Mouse (Mus musculus) G1E (cell line): ENCODE results near the gene Scg5. TPM values are rescaled to one million over a fixed set of nuclear protein-coding genes. Genes with fewer than 3 reads are reported as not detected.

Experiments used
- ATAC-seq: 2 replicates; pipeline ENCODE4 v1.8.0; 2016; ENCODE audit warnings: mild to moderate bottlenecking; ENCODE audit not compliant: insufficient number of reproducible peaks, poor library complexity, low FRiP score, severe bottlenecking; ENCODE audit errors: extremely low read depth
- DNase-seq: peaks from one replicate; pipeline ENCODE4 v3.0.0; 2012; ENCODE audit warnings: low spot score
- H3K27me3 ChIP-seq: 2 replicates; pipeline ENCODE4 v1.6.1; 2012; ENCODE audit warnings: mild to moderate bottlenecking, low read length, inconsistent platforms; ENCODE audit not compliant: insufficient read depth
- H3K36me3 ChIP-seq: replicated peaks from 2 replicates; pipeline ENCODE3; 2012; ENCODE audit warnings: mild to moderate bottlenecking, inconsistent platforms
- H3K4me1 ChIP-seq: 2 replicates; pipeline ENCODE4 v1.6.1; 2012; ENCODE audit warnings: low read depth, low read length, inconsistent platforms, mixed read lengths; ENCODE audit not compliant: insufficient read depth
- H3K4me3 ChIP-seq: 2 replicates; pipeline ENCODE4 v1.5.1; 2012; ENCODE audit warnings: low read depth, mild to moderate bottlenecking, inconsistent platforms, low read length, moderate library complexity, mixed read lengths
- H3K9me3 ChIP-seq: replicated peaks from 2 replicates; pipeline ENCODE4 v1.6.1; 2012; ENCODE audit warnings: inconsistent platforms
- CTCF ChIP-seq: IDR thresholded peaks from 2 replicates; pipeline ENCODE4 v1.5.1; 2012; ENCODE audit warnings: low read depth, low read length, inconsistent platforms, mixed read lengths
- GATA1 ChIP-seq: IDR thresholded peaks from 2 replicates; pipeline ENCODE4 v1.6.1; 2012; ENCODE audit warnings: borderline replicate concordance, low read length, inconsistent platforms, mixed read lengths
- GATA2 ChIP-seq: IDR thresholded peaks from 2 replicates; pipeline ENCODE4 v1.6.1; 2012; ENCODE audit warnings: low read depth, low read length, inconsistent platforms, borderline replicate concordance
- POLR2AphosphoS5 ChIP-seq: IDR thresholded peaks from 2 replicates; pipeline ENCODE4 v1.6.1; 2012; ENCODE audit warnings: low read depth, low read length, inconsistent platforms; ENCODE audit not compliant: insufficient replicate concordance
- TAL1 ChIP-seq: conservative IDR thresholded peaks from 2 replicates; pipeline ENCODE4 v1.6.1; 2012; ENCODE audit warnings: low read depth, low read length, inconsistent platforms, mixed read lengths
- polyA plus RNA-seq: library from polyadenylated mRNA; stranded (reverse); fragments of >175 nt; gene quantifications from 2 replicates; pipeline ENCODE4 v1.2.3, GENCODE M21; 2012
- total RNA-seq, 2 experiments: library from RNA; stranded (forward) in 1 of 2; stranded (reverse) in 1 of 2; fragments of 200-1000 nt in 1 of 2; fragments of >200 nt in 1 of 2; fragmentation: Nextera tagmentation in 1 of 2; gene quantifications; 2 replicates each; pipeline ENCODE4 v1.2.3; 2014 to 2017

The Scg5 gene
- total and polyA plus RNA-seq, 3 experiments: 0.27 TPM; not detected in 2

DNA sequence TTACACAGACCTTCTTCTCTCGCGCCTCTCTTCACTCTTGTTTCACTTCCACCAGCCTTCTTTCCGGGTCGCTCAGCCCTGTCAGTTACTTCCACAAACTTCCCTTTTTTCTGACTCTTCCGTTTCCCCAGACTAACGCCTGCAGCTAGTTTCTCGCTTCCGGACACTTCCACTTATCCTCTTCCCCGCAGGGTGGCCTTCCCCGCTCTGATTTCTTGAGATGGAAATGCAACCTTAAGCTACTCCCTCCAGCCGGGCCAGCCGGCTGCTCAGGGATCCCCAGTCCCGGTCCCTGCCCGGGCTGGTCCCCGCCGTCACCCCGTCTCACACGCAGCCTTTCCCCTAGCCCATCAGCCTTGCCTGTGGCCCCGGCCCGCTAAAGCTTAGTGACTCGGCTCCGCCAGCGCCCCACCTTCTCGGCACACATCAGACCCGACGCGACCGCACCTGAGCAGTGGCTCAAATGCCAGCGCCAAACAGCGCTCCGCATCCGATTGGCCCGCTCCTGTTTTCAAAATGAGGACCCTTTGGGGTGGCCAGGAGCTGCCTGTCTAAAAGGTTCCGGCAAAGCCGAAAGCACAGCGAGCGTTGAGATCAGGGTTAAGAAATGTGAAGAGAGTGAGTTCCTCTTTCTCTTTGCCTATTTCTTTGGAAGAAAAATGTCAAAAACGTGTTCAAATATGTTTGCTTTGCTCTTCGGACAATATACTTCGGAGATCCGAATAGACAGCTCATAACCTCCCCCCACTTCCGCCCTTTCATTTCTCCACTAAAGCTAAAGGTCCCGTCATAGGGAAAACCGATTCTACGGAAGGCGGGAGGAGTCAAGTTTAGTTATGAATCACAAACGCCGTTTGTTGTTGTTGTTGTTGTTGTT is 19.6 kb upstream of the Scg5 start, which contains the start of gene Arhgap11a:
TSS of gene Arhgap11a (minus strand) at position 417 of the 877 bp plus-strand sequence.
- Histone ChIP-seq H3K27me3 (no peaks in the 10 kb centered on the region), H3K36me3 (peaks cover 27% of the 10 kb centered on the region), H3K9me3 (no peaks in the 10 kb centered on the region), H3K4me3 (peak within 1 kb of the TSS; percentile 90), H3K4me1 (peaks cover 34% of the 10 kb centered on the region)
- ATAC-seq (peak; percentile 86), DNase-seq (peak; percentile 75)
- TF ChIP-seq GATA1 (no peak), TAL1 (no peak), GATA2 (no peak), POLR2AphosphoS5 (no peak), CTCF (no peak)

- H3K4me3 ChIP-seq: peak overlapping the region; percentile 90
- H3K9me3 ChIP-seq: no peaks in the 10 kb centered on the region
- H3K36me3 ChIP-seq: peaks cover 32% of the 10 kb centered on the region
- TF ChIP-seq CTCF (no peak), GATA2 (no peak), POLR2AphosphoS5 (no peak), TAL1 (no peak), GATA1 (no peak)
- no peaks in the 10 kb centered on the region for H3K27me3 ChIP-seq
- DNase-seq: no peak
- peaks cover 37% of the 10 kb centered on the region for H3K4me1 ChIP-seq
- no peak for ATAC-seq
These were observed 18.8 kb upstream of the Scg5 start for GRCm38 (mm10) chr2:113847678-113848244.

- ATAC-seq (no peak), DNase-seq (no peak)
- H3K4me1 ChIP-seq: peaks cover 36% of the 10 kb centered on the region
- H3K4me3 ChIP-seq: no peak overlapping the region
- TF ChIP-seq TAL1: no peak
- no peak for TF ChIP-seq POLR2AphosphoS5
- TF ChIP-seq GATA2: no peak
- no peaks in the 10 kb centered on the region for H3K27me3 ChIP-seq
- H3K36me3 ChIP-seq: peaks cover 56% of the 10 kb centered on the region
- H3K9me3 ChIP-seq: no peaks in the 10 kb centered on the region
These were observed 16.2 kb upstream of the Scg5 start for GRCm38 (mm10) chr2:113845081-113845480.

GRCm38 (mm10) chr2:113841656-113842437 is 12.9 kb upstream of the Scg5 start:
- no peak for DNase-seq
- Histone ChIP-seq H3K9me3 (no peaks in the 10 kb centered on the region), H3K27me3 (no peaks in the 10 kb centered on the region), H3K36me3 (peaks cover 84% of the 10 kb centered on the region), H3K4me3 (no peak overlapping the region), H3K4me1 (peaks cover 27% of the 10 kb centered on the region)
- no peak for TF ChIP-seq POLR2AphosphoS5
- no peak for TF ChIP-seq GATA2
- no peak for TF ChIP-seq GATA1
- no peak for TF ChIP-seq CTCF
- TF ChIP-seq TAL1: no peak
- no peak for ATAC-seq

GRCm38 (mm10) chr2:113839488-113839887 is 10.6 kb upstream of the Scg5 start:
- no peaks in the 10 kb centered on the region for H3K9me3 ChIP-seq
- H3K36me3 ChIP-seq: peaks cover 93% of the 10 kb centered on the region
- H3K4me3 ChIP-seq: no peak overlapping the region
- TF ChIP-seq POLR2AphosphoS5: no peak
- no peak for TF ChIP-seq CTCF
- TF ChIP-seq GATA2: no peak
- TF ChIP-seq TAL1: no peak
- no peak for TF ChIP-seq GATA1
- peaks cover 9% of the 10 kb centered on the region for H3K4me1 ChIP-seq
- ATAC-seq (no peak), DNase-seq (no peak)
- no peaks in the 10 kb centered on the region for H3K27me3 ChIP-seq

- TF ChIP-seq GATA2 (no peak), GATA1 (no peak), CTCF (no peak)
- ATAC-seq: no peak
- DNase-seq: no peak
- Histone ChIP-seq H3K27me3 (no peaks in the 10 kb centered on the region), H3K36me3 (peaks cover 89% of the 10 kb centered on the region), H3K4me3 (no peak overlapping the region), H3K4me1 (peaks cover 4% of the 10 kb centered on the region; the same call in 1 of the 2 replicates), H3K9me3 (no peaks in the 10 kb centered on the region)
These were observed 6.3 kb upstream of the Scg5 start for GRCm38 (mm10) chr2:113835219-113835618.
